Mouse (Mus musculus): ENCODE measurements around the gene Nol12. TPM values are rescaled to one million over a fixed set of nuclear protein-coding genes. Genes with fewer than 3 reads are reported as not detected.

Nol12 gene
- polyA plus RNA-seq (2016; fragmentation: Nextera tagmentation; extraction: Ambion mirVana), result 59.0 and 60.5 TPM in 2 replicates

- WGBS, result under 1% methylated on average over 42 of the region's 42 CpGs
- no peaks in the 10 kb centered on the region for H3K27me3 ChIP-seq
- H3K9me3 ChIP-seq, result no peaks in the 10 kb centered on the region
- peaks cover 8% of the 10 kb centered on the region for H3K4me1 ChIP-seq
- peaks cover 40% of the 10 kb centered on the region for H3K36me3 ChIP-seq
- peak within 1 kb of the TSS; percentile 84 for H3K9ac ChIP-seq
- peak within 1 kb of the TSS; percentile 83 for H3K4me2 ChIP-seq (replicated peaks)
- peak within 1 kb of the TSS; percentile 73 for H3K4me3 ChIP-seq
- H3K27ac ChIP-seq, result peak within 1 kb of the TSS; percentile 93
- ATAC-seq (ENCODE audit: insufficient number of reproducible peaks, insufficient read depth, low FRiP score, low TSS enrichment), result peak; percentile 83
Observed at GRCm38 (mm10) chr15:78934784-78935320, at the start of gene Nol12. TSS of gene Nol12 (plus strand) at chr15:78934933.

GRCm38 (mm10) chr15:78889401-78889853, 45.3 kb upstream of the Nol12 start:
- 38% methylated on average over 13 of the region's 13 CpGs for WGBS
- ATAC-seq (ENCODE audit: insufficient number of reproducible peaks, insufficient read depth, low FRiP score, low TSS enrichment), result no peak
- Histone ChIP-seq H3K4me2 (replicated peaks) (no peak overlapping the region), H3K9ac (no peak overlapping the region; the same call in 1 of the 2 replicates), H3K27ac (no peak overlapping the region), H3K36me3 (peaks cover 91% of the 10 kb centered on the region), H3K4me1 (peaks cover 21% of the 10 kb centered on the region; the same call in 1 of the 2 replicates), H3K27me3 (no peaks in the 10 kb centered on the region), H3K4me3 (no peak overlapping the region), H3K9me3 (no peaks in the 10 kb centered on the region)

- no peaks in the 10 kb centered on the region for H3K27me3 ChIP-seq
- 56% methylated on average over 7 of the region's 7 CpGs for WGBS
- H3K9me3 ChIP-seq, result no peaks in the 10 kb centered on the region
- peaks cover 26% of the 10 kb centered on the region; the same call in 1 of the 2 replicates for H3K4me1 ChIP-seq
- ATAC-seq (ENCODE audit: insufficient number of reproducible peaks, insufficient read depth, low FRiP score, low TSS enrichment), result no peak
- H3K4me3 ChIP-seq, result no peak overlapping the region
- H3K9ac ChIP-seq, result peak overlapping the region; percentile 4; the same call in 1 of the 2 replicates
- no peak overlapping the region for H3K4me2 ChIP-seq (replicated peaks)
- H3K36me3 ChIP-seq, result peaks cover 69% of the 10 kb centered on the region
- H3K27ac ChIP-seq, result no peak overlapping the region
Observed at GRCm38 (mm10) chr15:78892440-78892839, 42.3 kb upstream of the Nol12 start.

GRCm38 (mm10) chr15:78894726-78895125, 40.0 kb upstream of the Nol12 start:
- 81% methylated on average over 13 of the region's 13 CpGs for WGBS
- Histone ChIP-seq H3K9ac (0 out of 2 replicates have a peak overlapping the region, but pooled peaks have one; percentile 8), H3K4me2 (replicated peaks) (no peak overlapping the region), H3K9me3 (no peaks in the 10 kb centered on the region), H3K27me3 (no peaks in the 10 kb centered on the region), H3K4me3 (no peak overlapping the region), H3K4me1 (peaks cover 29% of the 10 kb centered on the region), H3K27ac (peak overlapping the region; percentile 19; the same call in 1 of the 2 replicates), H3K36me3 (peaks cover 46% of the 10 kb centered on the region)
- ATAC-seq (ENCODE audit: insufficient number of reproducible peaks, insufficient read depth, low FRiP score, low TSS enrichment), result no peak

- H3K27me3 ChIP-seq, result no peaks in the 10 kb centered on the region
- no peak for ATAC-seq (ENCODE audit: insufficient number of reproducible peaks, insufficient read depth, low FRiP score, low TSS enrichment)
- H3K27ac ChIP-seq, result no peak overlapping the region
- no peak overlapping the region for H3K4me2 ChIP-seq (replicated peaks)
- no peak overlapping the region for H3K9ac ChIP-seq
- H3K4me3 ChIP-seq, result no peak overlapping the region
- whole genome bisulfite sequencing, result 93% methylated on average over 2 of the region's 2 CpGs
- H3K9me3 ChIP-seq, result no peaks in the 10 kb centered on the region
- peaks cover 35% of the 10 kb centered on the region for H3K4me1 ChIP-seq
- peaks cover 38% of the 10 kb centered on the region for H3K36me3 ChIP-seq
Observed at GRCm38 (mm10) chr15:78895741-78896140, 39.0 kb upstream of the Nol12 start.

- H3K27ac ChIP-seq, result no peak overlapping the region
- 82% methylated on average over 3 of the region's 3 CpGs for WGBS
- peaks cover 33% of the 10 kb centered on the region for H3K36me3 ChIP-seq
- H3K9ac ChIP-seq, result no peak overlapping the region
- H3K4me2 ChIP-seq (replicated peaks), result no peak overlapping the region
- H3K4me1 ChIP-seq, result peaks cover 39% of the 10 kb centered on the region
- no peak for ATAC-seq (ENCODE audit: insufficient number of reproducible peaks, insufficient read depth, low FRiP score, low TSS enrichment)
- no peak overlapping the region for H3K4me3 ChIP-seq
- no peaks in the 10 kb centered on the region for H3K9me3 ChIP-seq
- no peaks in the 10 kb centered on the region for H3K27me3 ChIP-seq
Observed at GRCm38 (mm10) chr15:78896149-78896548, 38.6 kb upstream of the Nol12 start.

- peaks cover 22% of the 10 kb centered on the region for H3K36me3 ChIP-seq
- no peaks in the 10 kb centered on the region for H3K27me3 ChIP-seq
- H3K9ac ChIP-seq, result no peak overlapping the region
- WGBS, result 89% methylated on average over 4 of the region's 4 CpGs
- no peaks in the 10 kb centered on the region for H3K9me3 ChIP-seq
- no peak overlapping the region for H3K4me3 ChIP-seq
- no peak for ATAC-seq (ENCODE audit: insufficient number of reproducible peaks, insufficient read depth, low FRiP score, low TSS enrichment)
- H3K27ac ChIP-seq, result no peak overlapping the region
- peaks cover 39% of the 10 kb centered on the region for H3K4me1 ChIP-seq
- H3K4me2 ChIP-seq (replicated peaks), result no peak overlapping the region
Observed at GRCm38 (mm10) chr15:78897488-78897887, 37.2 kb upstream of the Nol12 start.

GRCm38 (mm10) chr15:78898507-78899001, 36.2 kb upstream of the Nol12 start:
- Histone ChIP-seq H3K9ac (no peak overlapping the region; the same call in 1 of the 2 replicates), H3K9me3 (no peaks in the 10 kb centered on the region), H3K36me3 (peaks cover 19% of the 10 kb centered on the region), H3K27me3 (no peaks in the 10 kb centered on the region), H3K4me3 (peak overlapping the region; percentile 75; the same call in 1 of the 2 replicates), H3K4me2 (replicated peaks) (peak overlapping the region; percentile 81), H3K27ac (peak overlapping the region; percentile 20; the same call in 1 of the 2 replicates), H3K4me1 (peaks cover 39% of the 10 kb centered on the region)
- WGBS, result 51% methylated on average over 6 of the region's 6 CpGs
- ATAC-seq (ENCODE audit: insufficient number of reproducible peaks, insufficient read depth, low FRiP score, low TSS enrichment), result no peak

GRCm38 (mm10) chr15:78899409-78899739, 35.4 kb upstream of the Nol12 start, which contains the start of gene Gm49510:
TSS of gene Gm49510 (plus strand) at chr15:78899667.
- peak within 1 kb of the TSS; percentile 75 for H3K4me3 ChIP-seq
- peak within 1 kb of the TSS; percentile 80 for H3K9ac ChIP-seq
- peak within 1 kb of the TSS; percentile 81 for H3K4me2 ChIP-seq (replicated peaks)
- H3K9me3 ChIP-seq, result no peaks in the 10 kb centered on the region
- peak within 1 kb of the TSS; percentile 78 for H3K27ac ChIP-seq
- H3K27me3 ChIP-seq, result no peaks in the 10 kb centered on the region
- ATAC-seq (ENCODE audit: insufficient number of reproducible peaks, insufficient read depth, low FRiP score, low TSS enrichment), result no peak
- 3% methylated on average over 20 of the region's 20 CpGs for WGBS
- peaks cover 33% of the 10 kb centered on the region for H3K4me1 ChIP-seq
- H3K36me3 ChIP-seq, result peaks cover 24% of the 10 kb centered on the region

- Histone ChIP-seq H3K27ac (peak within 1 kb of the TSS; percentile 78), H3K9me3 (no peaks in the 10 kb centered on the region), H3K27me3 (no peaks in the 10 kb centered on the region), H3K4me1 (peaks cover 28% of the 10 kb centered on the region), H3K4me3 (peak within 1 kb of the TSS; percentile 75), H3K36me3 (peaks cover 25% of the 10 kb centered on the region), H3K4me2 (replicated peaks) (peak within 1 kb of the TSS; percentile 81), H3K9ac (peak within 1 kb of the TSS; percentile 80)
- under 1% methylated on average over 46 of the region's 47 CpGs for WGBS
- 0 out of 2 replicates have a peak, but pooled peaks have one; percentile 16 for ATAC-seq (ENCODE audit: insufficient number of reproducible peaks, insufficient read depth, low FRiP score, low TSS enrichment)
Observed at GRCm38 (mm10) chr15:78899740-78900584, 34.8 kb upstream of the Nol12 start, which contains the start of gene Sh3bp1. TSS of gene Sh3bp1 (plus strand) at chr15:78899768.

- Histone ChIP-seq H3K27ac (peak overlapping the region; percentile 78), H3K4me2 (replicated peaks) (peak overlapping the region; percentile 81), H3K27me3 (no peaks in the 10 kb centered on the region), H3K36me3 (peaks cover 32% of the 10 kb centered on the region), H3K9ac (peak overlapping the region; percentile 80), H3K4me1 (peaks cover 28% of the 10 kb centered on the region), H3K9me3 (no peaks in the 10 kb centered on the region), H3K4me3 (peak overlapping the region; percentile 75)
- 14% methylated on average over 18 of the region's 18 CpGs for WGBS
- peak; percentile 31; the same call in 1 of the 2 replicates for ATAC-seq (ENCODE audit: insufficient number of reproducible peaks, insufficient read depth, low FRiP score, low TSS enrichment)
Observed at GRCm38 (mm10) chr15:78900585-78901421, 33.9 kb upstream of the Nol12 start.
